Mouse (Mus musculus) kidney, embryonic 15.5 days (tissue): ENCODE data around the gene Gm49387. TPM values are rescaled to one million over a fixed set of nuclear protein-coding genes. Genes with fewer than 3 reads are reported as not detected.
"Not testable (repeated sequence)": the region's sequence is repeated elsewhere in the genome, so short reads cannot be mapped to it uniquely, and the experiment has no call there.

Experiments used
- ATAC-seq: fragments of 200-750 bp; cut with Nextera tagmentation; replicated peaks from 2 replicates; pipeline ENCODE4 v1.8.0; 2017; ENCODE audit warnings: moderate TSS enrichment; ENCODE audit not compliant: low FRiP score
- H3K27ac ChIP-seq: fragments of 300-500 bp; sonication (generic); 2 replicates; pipeline ENCODE4 v1.5.1; 2015; ENCODE audit warnings: mild to moderate bottlenecking, inconsistent platforms
- H3K27me3 ChIP-seq: fragments of 300-500 bp; sonication (generic); 2 replicates; pipeline ENCODE4 v1.6.1; 2015; ENCODE audit warnings: inconsistent platforms
- H3K36me3 ChIP-seq: fragments of 300-500 bp; sonication (generic); 2 replicates; pipeline ENCODE4 v1.6.1; 2015; ENCODE audit warnings: inconsistent platforms
- H3K4me1 ChIP-seq: fragments of 300-500 bp; sonication (generic); 2 replicates; pipeline ENCODE4 v1.6.1; 2015; ENCODE audit warnings: inconsistent platforms
- H3K4me2 ChIP-seq: fragments of 300-500 bp; sonication (generic); 2 replicates; pipeline ENCODE4 v1.6.1; 2015; ENCODE audit warnings: moderate library complexity, mild to moderate bottlenecking, inconsistent platforms
- H3K4me3 ChIP-seq: fragments of 300-500 bp; sonication (generic); replicated peaks from 2 replicates; pipeline ENCODE4 v1.5.1; 2015; ENCODE audit warnings: mild to moderate bottlenecking, inconsistent platforms
- H3K9ac ChIP-seq: fragments of 300-500 bp; sonication (generic); 2 replicates; pipeline ENCODE4 v1.6.1; 2015; ENCODE audit warnings: mild to moderate bottlenecking, inconsistent platforms
- H3K9me3 ChIP-seq: fragments of 300-500 bp; sonication (generic); replicated peaks from 2 replicates; pipeline ENCODE4 v1.6.1; 2016; ENCODE audit warnings: inconsistent platforms
- WGBS: fragments of 180-500 bp; shearing (Covaris S2); methylation state at CpG from one replicate; pipeline ENCODE4 v1.1.7; 2015; ENCODE audit warnings: mixed read lengths; 5-methylcytosine and 5-hydroxymethylcytosine counted together
- polyA plus RNA-seq: library from polyadenylated mRNA; unstranded; fragments of >200 nt; fragmentation: Nextera tagmentation; extraction: Ambion mirVana; gene quantifications from 2 replicates; pipeline ENCODE4 v1.2.1, GENCODE M21; 2015

The Gm49387 gene
- polyA plus RNA-seq, 1 experiment from 2014 or later = 3.2 TPM

DNA sequence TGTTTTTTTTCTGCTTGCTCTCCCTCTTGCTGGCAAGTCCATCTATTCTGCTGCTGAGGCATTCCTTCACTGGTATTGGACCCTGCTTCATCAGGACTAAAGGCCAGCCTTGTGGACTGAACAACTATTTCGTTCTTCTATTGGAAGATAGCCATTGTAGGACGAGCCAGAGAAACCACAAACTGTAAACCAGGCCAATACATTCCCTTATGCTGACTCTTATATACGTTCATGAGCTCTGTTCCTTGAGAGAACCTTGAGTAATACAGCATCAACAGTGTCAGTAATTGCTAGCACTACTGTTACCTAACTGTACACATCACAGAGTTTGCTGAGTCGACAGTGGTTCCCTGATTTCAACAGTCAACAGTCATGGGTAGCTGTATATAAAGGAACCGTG lies 27.0 kb downstream of the Gm49387 start:
- 86% methylated on average over 5 of the region's 5 CpGs for WGBS
- Histone ChIP-seq H3K4me2 (no peak overlapping the region), H3K9me3 (no peaks in the 10 kb centered on the region), H3K27ac (no peak overlapping the region), H3K27me3 (no peaks in the 10 kb centered on the region), H3K36me3 (0 out of 2 replicates have a peak, but pooled peaks cover 3% of the 10 kb centered on the region), H3K4me1 (peaks cover 2% of the 10 kb centered on the region; the same call in 1 of the 2 replicates), H3K9ac (no peak overlapping the region), H3K4me3 (no peak overlapping the region)
- no peak for ATAC-seq

DNA sequence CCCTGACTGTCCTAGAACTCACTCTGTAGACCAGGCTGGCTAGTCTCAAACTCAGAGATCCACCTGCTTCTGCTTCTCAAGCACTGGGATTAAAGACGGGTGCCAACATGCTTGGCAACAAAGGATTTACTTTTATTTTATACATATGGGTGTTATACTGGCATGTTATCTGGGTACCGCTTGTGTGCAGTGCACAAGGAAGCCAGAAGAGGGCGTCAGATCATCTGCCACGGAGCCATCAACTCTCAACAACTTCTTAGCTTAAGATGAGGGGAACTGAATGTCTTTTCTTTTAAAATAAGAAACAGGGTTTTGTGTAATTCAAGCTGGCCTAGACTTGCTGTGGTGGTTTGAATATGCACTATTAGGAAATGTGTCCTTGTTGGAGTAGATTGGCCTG lies 28.7 kb downstream of the Gm49387 start:
- peaks cover 2% of the 10 kb centered on the region; the same call in 1 of the 2 replicates for H3K4me1 ChIP-seq
- no peaks in the 10 kb centered on the region for H3K9me3 ChIP-seq
- no peak overlapping the region for H3K4me3 ChIP-seq
- 0 out of 2 replicates have a peak, but pooled peaks cover 3% of the 10 kb centered on the region for H3K36me3 ChIP-seq
- no peak for ATAC-seq
- H3K27ac ChIP-seq = no peak overlapping the region
- H3K4me2 ChIP-seq = no peak overlapping the region
- no peak overlapping the region for H3K9ac ChIP-seq
- H3K27me3 ChIP-seq = no peaks in the 10 kb centered on the region
- WGBS = 63% methylated on average over 4 of the region's 4 CpGs

DNA sequence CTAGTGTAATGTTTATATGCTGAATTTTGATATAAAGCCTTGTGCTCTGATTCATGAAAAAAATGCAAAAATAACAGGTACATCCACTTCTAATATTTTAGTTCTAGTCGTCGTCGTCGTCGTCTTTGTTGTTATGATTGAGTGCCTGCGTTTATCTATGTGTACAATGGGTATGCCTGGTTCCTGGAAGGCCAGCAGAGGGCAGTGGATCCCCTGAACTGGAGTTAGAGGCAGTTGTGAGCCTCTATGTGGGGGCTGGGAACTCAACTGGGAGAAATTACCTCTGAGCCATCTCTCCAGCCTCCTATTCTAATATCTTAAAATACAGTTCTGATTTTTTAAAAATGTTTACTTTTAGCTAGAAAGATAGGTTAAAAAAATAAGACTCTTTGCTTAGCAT lies 35.2 kb downstream of the Gm49387 start:
- no peak for ATAC-seq
- H3K9ac ChIP-seq = no peak overlapping the region
- H3K27ac ChIP-seq = no peak overlapping the region
- no peak overlapping the region for H3K4me3 ChIP-seq
- H3K9me3 ChIP-seq = no peaks in the 10 kb centered on the region
- no peaks in the 10 kb centered on the region for H3K36me3 ChIP-seq
- H3K4me2 ChIP-seq = no peak overlapping the region
- no peaks in the 10 kb centered on the region for H3K4me1 ChIP-seq
- no peaks in the 10 kb centered on the region for H3K27me3 ChIP-seq
- WGBS = 62% methylated on average over 6 of the region's 6 CpGs

DNA sequence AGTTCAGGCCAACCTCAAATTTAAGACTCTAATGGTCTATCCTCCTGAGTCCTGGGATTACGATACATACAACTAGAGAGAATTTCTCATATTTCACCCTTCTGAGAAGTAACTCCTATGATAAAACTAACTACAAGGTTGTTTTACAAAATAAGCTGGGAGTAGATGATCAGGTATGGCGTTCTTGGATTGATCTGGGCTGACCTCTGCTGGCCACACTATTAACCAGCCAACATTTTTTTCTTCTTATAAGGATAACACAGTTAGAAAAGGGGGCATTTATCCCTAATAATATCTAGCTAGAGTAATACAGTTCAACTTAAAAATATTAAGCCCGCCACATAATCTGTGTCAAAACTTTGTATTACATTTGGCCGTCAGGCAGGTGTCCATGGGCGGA lies 35.8 kb downstream of the Gm49387 start:
- H3K27me3 ChIP-seq = no peaks in the 10 kb centered on the region
- H3K4me2 ChIP-seq = no peak overlapping the region
- no peak for ATAC-seq
- no peaks in the 10 kb centered on the region for H3K4me1 ChIP-seq
- H3K4me3 ChIP-seq = no peak overlapping the region
- H3K36me3 ChIP-seq = no peaks in the 10 kb centered on the region
- WGBS = 69% methylated on average over 5 of the region's 5 CpGs
- no peaks in the 10 kb centered on the region for H3K9me3 ChIP-seq
- no peak overlapping the region for H3K9ac ChIP-seq
- H3K27ac ChIP-seq = no peak overlapping the region

DNA sequence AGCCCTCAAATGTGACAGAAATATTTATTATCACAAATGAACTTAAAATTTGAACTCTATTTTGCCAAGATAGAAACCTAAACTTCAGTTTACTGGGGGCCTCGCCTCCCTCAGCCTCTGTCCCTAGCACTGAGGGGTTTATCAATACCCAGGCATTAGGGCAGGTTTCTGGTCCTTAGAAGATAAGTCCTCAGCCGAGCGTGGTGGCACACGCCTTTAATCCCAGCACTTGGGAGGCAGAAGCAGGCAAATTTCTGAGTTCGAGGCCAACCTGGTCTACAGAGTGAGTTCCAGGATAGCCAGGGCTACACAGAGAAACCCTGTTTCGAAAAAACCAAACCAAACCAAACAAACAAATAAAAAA lies 38.1 kb downstream of the Gm49387 start:
- H3K4me1 ChIP-seq, H3K36me3 ChIP-seq, H3K9ac ChIP-seq, H3K27ac ChIP-seq, H3K4me2 ChIP-seq, ATAC-seq, H3K9me3 ChIP-seq, H3K4me3 ChIP-seq, H3K27me3 ChIP-seq: not testable (repeated sequence)
- 86% methylated on average over 6 of the region's 6 CpGs for WGBS

DNA sequence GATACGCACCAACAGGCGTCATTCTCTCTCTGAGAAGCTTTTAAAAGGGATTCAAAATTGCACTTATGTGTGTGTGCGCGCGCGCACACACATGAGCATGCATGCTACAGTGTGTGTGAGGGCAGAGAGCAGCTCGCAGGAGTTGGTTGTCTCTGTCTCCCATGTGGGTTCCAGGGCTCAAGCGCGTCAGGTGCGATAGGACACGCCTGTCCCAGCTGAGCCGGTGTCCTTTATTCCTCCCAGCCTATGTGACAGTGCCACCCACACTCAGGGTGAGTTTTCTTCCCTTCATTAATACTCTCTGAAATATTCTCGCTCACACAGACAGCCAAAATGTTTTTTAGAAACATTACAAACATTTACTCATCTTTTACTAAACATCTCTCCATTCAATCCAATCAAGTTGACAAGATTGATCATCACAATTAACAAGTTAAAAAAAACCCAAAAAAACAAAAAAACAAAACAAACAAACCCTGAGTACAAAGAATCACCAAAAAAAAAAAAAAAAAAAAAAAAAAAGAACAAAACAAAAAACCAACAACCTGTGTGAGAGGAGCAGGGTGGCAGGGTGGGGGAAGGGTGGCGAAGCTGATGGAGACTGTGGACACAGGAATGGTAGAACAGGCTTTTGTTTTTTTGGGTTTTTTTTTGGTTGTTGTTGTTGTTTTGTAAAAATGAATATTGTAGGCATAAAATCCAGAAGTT lies 38.6 kb downstream of the Gm49387 start:
- H3K4me2 ChIP-seq = no peak overlapping the region
- no peaks in the 10 kb centered on the region for H3K9me3 ChIP-seq
- no peaks in the 10 kb centered on the region for H3K4me1 ChIP-seq
- H3K4me3 ChIP-seq = no peak overlapping the region
- no peak overlapping the region for H3K27ac ChIP-seq
- ATAC-seq = no peak
- no peak overlapping the region for H3K9ac ChIP-seq
- no peaks in the 10 kb centered on the region for H3K36me3 ChIP-seq
- 94% methylated on average over 14 of the region's 14 CpGs for WGBS
- no peaks in the 10 kb centered on the region for H3K27me3 ChIP-seq

DNA sequence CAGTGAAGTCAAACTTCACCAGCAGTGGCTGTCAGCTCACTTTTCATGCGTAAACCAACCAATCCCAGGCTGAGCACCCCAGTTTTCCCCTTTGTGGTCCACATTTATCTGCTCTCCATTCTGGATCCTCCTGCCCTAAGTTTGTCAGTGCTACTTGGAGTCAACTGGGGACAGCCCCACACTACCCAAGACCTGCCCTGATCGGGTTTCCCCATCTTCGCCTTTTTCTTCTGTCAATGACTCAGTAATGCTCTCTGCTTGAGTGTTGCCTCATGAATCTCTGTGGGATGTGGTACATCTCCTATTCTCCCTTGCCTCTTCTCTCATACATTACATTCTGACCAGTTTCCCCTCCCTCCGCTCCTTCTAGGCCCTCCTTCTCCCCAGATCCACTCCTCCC lies 43.2 kb downstream of the Gm49387 start:
- Histone ChIP-seq H3K4me1 (no peaks in the 10 kb centered on the region), H3K9me3 (no peaks in the 10 kb centered on the region), H3K36me3 (no peaks in the 10 kb centered on the region), H3K4me3 (no peak overlapping the region), H3K4me2 (no peak overlapping the region), H3K27me3 (no peaks in the 10 kb centered on the region), H3K27ac (no peak overlapping the region), H3K9ac (no peak overlapping the region)
- ATAC-seq = no peak
- WGBS = 86% methylated on average over 4 of the region's 4 CpGs

DNA sequence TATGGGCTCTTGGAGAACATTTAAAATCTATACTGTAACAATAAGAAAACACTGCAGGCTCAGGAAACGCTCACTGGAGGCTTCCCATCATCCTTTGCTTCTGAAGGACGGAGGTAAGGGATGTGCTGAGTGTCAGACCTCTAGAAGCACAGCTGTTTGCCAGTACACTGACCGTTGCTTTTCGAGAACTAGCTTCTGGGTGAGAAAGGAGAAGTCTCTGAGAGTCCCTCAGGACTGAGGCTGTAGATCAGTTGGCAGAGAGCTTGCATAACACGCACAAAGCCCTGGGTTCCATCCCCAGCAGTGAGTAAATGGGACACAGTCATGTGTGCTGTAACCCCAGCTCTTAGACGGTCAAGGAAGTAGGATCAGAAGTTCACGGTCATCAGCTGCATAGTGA lies 44.3 kb downstream of the Gm49387 start:
- Histone ChIP-seq H3K36me3 (no peaks in the 10 kb centered on the region), H3K4me2 (no peak overlapping the region), H3K27ac (no peak overlapping the region), H3K27me3 (no peaks in the 10 kb centered on the region), H3K4me3 (no peak overlapping the region), H3K9me3 (no peaks in the 10 kb centered on the region), H3K9ac (no peak overlapping the region), H3K4me1 (no peaks in the 10 kb centered on the region)
- 73% methylated on average over 7 of the region's 7 CpGs for WGBS
- no peak for ATAC-seq

DNA sequence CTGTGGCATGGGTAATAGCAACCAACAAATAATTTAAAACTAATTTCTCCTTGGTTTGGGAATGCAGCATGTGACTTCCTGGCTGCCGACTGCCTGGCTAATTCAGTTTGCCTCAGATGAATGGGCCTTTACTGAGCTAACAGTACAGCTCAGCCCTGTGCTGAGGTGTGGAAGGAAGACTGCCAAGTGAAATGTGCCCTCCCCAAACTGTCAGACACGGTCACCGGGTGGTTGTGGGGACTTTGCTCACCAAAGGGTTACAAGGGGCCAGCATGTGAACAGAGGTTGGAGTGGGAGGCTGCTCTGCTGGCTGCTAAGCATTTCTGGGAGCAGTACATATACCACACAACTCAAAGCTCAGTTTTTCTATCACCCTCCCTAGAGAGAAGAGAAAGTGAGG lies 46.0 kb downstream of the Gm49387 start:
- ATAC-seq = no peak
- Histone ChIP-seq H3K4me1 (no peaks in the 10 kb centered on the region), H3K27ac (no peak overlapping the region), H3K9me3 (no peaks in the 10 kb centered on the region), H3K36me3 (no peaks in the 10 kb centered on the region), H3K4me2 (no peak overlapping the region), H3K9ac (no peak overlapping the region), H3K4me3 (no peak overlapping the region), H3K27me3 (no peaks in the 10 kb centered on the region)
- 68% methylated on average over 3 of the region's 3 CpGs for WGBS

DNA sequence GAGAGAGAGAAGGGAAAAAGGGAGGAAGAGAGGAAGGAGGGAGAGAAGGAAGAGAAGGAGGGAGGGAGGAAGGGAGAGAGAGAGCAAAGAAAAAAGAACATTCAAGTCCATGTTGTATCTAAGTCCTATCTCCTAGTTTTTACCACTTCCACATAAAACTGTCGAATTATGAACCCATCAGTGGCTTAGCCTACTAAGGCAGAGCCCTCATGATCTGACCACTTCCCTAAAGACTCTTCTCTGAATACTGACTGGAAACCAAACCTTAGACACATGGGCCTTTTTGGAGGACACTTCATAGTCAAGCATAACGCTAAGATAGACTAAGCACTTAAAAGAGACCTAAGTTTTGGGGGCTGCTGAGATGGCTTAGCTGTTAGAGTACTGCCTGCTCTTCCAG lies 47.6 kb downstream of the Gm49387 start:
- no peak overlapping the region for H3K4me3 ChIP-seq
- no peak for ATAC-seq
- H3K9me3 ChIP-seq = no peaks in the 10 kb centered on the region
- no peak overlapping the region for H3K27ac ChIP-seq
- 87% methylated on average over 2 of the region's 2 CpGs for WGBS
- no peak overlapping the region for H3K9ac ChIP-seq
- no peaks in the 10 kb centered on the region for H3K27me3 ChIP-seq
- H3K4me2 ChIP-seq = no peak overlapping the region
- no peaks in the 10 kb centered on the region for H3K4me1 ChIP-seq
- H3K36me3 ChIP-seq = no peaks in the 10 kb centered on the region

DNA sequence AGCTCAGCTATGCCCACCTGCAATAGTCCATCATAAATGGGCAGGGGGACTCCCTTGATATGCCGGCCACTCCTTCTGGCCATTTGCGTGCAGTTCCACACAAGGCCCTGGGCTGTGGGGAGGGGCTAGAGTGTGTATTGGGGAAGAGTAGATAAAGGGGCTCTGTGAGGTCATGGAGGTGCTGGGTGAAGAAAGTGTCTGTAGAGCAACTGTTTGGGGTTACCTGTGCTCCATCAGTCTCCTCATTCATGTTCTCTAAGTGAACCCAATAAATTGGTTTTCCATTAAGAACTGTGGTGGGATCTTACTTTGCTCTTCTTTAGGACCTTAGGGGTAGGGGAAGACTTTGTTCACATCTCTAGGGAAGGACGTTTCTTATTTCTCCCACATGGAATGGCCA lies 49.4 kb downstream of the Gm49387 start, which contains the start of gene Colq:
Gene Colq, minus strand, starts transcription at position 101 of the 400 bp plus-strand sequence.
- Histone ChIP-seq H3K9ac (no peak within 1 kb of the TSS), H3K4me3 (no peak within 1 kb of the TSS), H3K36me3 (no peaks in the 10 kb centered on the region), H3K27ac (no peak within 1 kb of the TSS), H3K4me2 (no peak within 1 kb of the TSS), H3K27me3 (no peaks in the 10 kb centered on the region), H3K4me1 (no peaks in the 10 kb centered on the region), H3K9me3 (no peaks in the 10 kb centered on the region)
- 84% methylated on average over 3 of the region's 3 CpGs for WGBS
- ATAC-seq = no peak

DNA sequence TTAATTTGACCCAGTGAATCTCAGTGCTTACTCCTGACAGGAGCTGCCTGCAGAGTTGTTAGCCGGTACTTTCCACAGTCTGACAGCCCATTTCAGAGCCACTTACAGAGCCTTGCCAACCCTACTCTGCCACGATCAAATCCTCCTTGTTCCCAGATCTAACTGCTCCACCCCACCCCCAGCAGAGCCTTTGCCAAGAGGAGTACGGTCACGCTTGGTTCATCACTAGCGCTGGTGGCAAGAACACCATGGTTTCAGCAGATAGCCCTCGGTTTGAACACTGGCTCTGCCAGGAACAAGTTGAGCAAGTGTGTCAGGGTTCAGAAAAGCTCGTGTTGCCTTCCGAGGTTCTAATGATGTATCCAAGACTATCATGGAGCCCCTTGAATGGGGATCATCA lies 54.2 kb downstream of the Gm49387 start:
- Histone ChIP-seq H3K27me3 (no peaks in the 10 kb centered on the region), H3K27ac (no peak overlapping the region), H3K4me1 (no peaks in the 10 kb centered on the region), H3K9ac (no peak overlapping the region), H3K36me3 (no peaks in the 10 kb centered on the region), H3K4me2 (no peak overlapping the region), H3K9me3 (no peaks in the 10 kb centered on the region), H3K4me3 (no peak overlapping the region)
- 87% methylated on average over 8 of the region's 8 CpGs for WGBS
- no peak for ATAC-seq

DNA sequence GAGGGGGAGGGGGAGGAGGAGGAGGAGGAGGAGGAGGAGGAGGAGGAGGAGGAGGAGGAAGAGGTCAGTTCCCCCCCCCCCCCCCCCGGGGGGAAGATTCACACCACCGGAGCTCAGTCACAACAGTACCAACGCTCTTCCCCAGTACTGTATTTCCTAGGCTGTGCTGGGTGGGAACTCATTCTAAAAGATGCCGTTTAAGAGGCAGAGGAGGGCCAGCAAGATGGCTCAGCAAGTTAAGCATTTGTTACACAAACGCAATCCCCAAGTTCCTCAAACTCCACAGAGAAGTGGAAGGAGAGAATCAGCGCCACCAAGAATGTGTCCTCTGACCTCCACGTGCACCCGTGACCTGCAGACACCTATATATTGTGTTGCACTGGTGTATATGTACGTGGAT lies 57.6 kb downstream of the Gm49387 start:
- Histone ChIP-seq H3K36me3 (no peaks in the 10 kb centered on the region), H3K4me2 (no peak overlapping the region), H3K9ac (no peak overlapping the region), H3K4me1 (no peaks in the 10 kb centered on the region), H3K27ac (no peak overlapping the region), H3K9me3 (no peaks in the 10 kb centered on the region), H3K27me3 (no peaks in the 10 kb centered on the region), H3K4me3 (no peak overlapping the region)
- no peak for ATAC-seq
- 82% methylated on average over 9 of the region's 9 CpGs for WGBS
